Mouse (Mus musculus): ENCODE results near the gene Ctrl. TPM values are rescaled to one million over a fixed set of nuclear protein-coding genes. Genes with fewer than 3 reads are reported as not detected.

The Ctrl gene
- total RNA-seq, 2 experiments from 2014 or later, result 1.5 to 2.6 TPM

DNA sequence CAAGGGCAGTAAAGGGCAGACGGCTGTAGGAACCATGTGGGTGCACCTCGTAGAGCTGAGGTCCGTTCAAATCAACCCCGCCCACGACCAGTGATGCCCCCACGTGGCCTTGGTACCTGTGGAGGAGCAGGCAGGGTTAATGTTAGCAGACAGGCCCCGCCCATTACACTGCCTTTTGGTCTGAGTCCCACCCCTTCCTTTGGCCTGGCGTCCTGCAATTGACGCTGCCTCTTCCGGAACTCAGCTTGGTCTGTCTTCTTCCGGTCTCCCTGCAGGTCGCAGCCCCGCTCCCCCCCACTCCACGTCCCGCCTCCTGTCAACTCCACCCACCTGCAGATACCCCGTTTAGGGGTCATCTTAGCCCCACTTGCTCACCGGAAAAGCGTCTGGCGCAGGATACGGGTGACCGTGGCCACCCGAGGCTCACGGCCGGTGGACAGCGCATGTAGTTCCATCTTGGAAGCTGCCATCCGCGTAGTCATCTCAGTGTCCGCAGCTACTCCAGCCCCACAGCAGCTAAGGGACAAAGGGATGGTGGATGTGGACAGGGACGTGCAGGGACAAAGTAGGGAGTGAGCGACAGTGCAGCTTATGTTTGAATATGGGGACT is 3.3 kb upstream of the Ctrl start:
- TF ChIP-seq CTCF (IDR thresholded peaks at IDR 0.05), result no peak
- peak overlapping the region; percentile 70 for H3K4me3 ChIP-seq
- H3K27ac ChIP-seq, result peak overlapping the region; percentile 98
- peak; percentile 84 to 86 for DNase-seq (ENCODE audit: extremely low spot score in 1 of 2, low spot score in 2 of 2)
- intact Hi-C loops (cut with DNase I), result no loop called here

DNA sequence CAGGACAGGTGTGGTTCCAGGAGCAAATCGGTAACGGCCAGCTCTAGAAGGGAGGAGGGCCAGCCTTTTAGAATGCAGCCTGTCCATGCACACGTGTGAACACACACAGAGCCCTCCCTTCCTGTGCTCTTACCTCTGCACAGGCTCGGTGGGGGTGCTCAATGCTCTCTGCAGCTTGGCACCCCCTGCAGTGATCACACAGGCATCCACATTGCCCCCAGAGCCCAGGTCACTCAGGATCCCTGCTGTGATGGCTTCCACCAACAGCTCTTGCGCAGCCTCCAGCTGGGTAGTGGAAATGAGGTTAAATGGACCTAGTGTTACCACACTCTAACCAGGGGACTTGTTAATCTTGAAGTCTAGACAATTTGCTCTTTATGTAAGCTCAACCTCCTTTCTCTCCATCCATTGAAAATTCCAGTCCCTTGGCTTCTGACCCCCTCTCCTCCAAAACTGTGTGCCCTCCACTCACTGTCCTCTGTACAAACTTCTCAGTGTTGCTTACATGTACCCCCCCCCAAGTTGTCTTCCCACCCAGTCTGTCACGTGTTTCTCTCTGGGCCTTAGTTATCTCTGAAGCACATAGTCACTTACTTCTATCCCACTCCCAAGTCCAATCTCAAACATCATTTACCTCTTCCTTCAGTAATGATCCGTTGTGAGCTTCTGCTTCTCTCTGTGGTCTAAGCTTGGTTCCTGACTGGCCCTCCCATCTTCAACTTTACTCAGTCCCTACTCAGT is 2.4 kb upstream of the Ctrl start:
- no peak for TF ChIP-seq CTCF (IDR thresholded peaks at IDR 0.05)
- intact Hi-C loops (cut with DNase I), result no loop called here
- DNase-seq (ENCODE audit: extremely low spot score in 1 of 2, low spot score in 2 of 2), result no peak
- Histone ChIP-seq H3K27ac (peak overlapping the region; percentile 98), H3K4me3 (peak overlapping the region; percentile 70)

DNA sequence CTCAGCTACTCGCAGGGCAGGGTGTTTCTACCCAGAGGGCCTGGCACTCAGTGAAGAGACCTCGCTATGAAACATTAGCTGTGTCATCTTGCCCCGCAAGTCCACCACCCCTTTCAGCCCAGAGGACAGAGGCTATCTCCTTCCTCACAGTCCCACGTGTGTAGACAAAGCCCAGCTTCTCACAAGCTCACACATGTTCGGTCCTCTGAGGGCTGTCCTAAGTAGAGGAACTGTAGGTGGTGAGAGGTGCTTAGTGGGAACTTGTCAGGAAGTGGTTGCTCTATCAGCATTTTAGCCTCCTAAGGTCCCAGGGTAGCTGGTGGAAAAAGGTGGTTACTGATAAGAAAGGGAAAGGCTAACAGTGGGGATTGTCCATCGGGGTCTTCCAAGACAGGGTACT is 1.4 kb upstream of the Ctrl start:
- intact Hi-C loops (cut with DNase I), result no loop called here
- no peak for TF ChIP-seq CTCF (IDR thresholded peaks at IDR 0.05)

DNA sequence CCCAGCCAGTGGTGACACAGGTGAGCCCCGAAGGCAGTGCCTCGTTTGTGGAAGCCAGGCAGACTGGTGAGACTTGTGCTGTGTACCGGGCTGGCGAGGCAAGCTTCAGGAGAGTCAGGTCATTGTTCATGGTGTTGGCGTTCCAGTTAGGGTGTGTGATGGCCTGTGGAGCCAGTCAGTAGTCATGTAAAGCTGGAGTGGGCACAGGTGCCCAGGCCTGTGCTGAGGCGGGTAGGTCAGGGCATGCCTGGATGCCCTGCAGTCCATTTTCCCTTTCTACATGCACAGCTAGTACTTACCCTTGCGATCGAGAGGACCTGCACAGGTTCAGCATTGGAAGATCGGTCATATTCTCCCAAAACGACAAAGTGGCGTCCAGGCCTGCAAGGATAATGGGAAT is 1.1 kb downstream of the Ctrl start:
- no peak for DNase-seq (ENCODE audit: extremely low spot score in 1 of 2, low spot score in 2 of 2)
- TF ChIP-seq CTCF (IDR thresholded peaks at IDR 0.05), result no peak
- H3K4me3 ChIP-seq, result no peak overlapping the region
- H3K27ac ChIP-seq, result no peak overlapping the region
- intact Hi-C loops (cut with DNase I), result no loop called here

More for the DNA sequence above, 1.4 kb upstream of the Ctrl start:
- Histone ChIP-seq H3K27ac (no peak overlapping the region), H3K4me3 (no peak overlapping the region)
- DNase-seq (ENCODE audit: extremely low spot score in 1 of 2, low spot score in 2 of 2), result no peak

DNA sequence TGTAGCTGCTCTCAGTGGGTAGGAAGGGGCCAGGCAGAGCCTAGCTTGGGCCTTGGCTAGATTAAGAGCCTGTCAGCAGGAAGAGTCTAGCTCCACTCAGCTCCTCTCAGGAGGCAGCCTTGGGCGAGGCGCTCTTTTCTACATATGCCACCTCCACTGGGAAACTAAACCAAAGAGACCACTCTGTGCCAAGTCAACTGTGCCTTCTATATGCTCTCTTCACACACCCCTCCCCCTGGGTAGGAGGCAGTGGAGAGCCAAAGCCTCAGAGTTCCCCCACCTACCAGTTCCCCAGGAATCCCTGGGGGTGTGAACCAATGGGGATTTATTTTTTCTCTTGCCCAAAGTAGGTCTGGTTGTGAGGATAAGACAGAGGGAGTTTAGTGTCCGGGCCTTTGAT is 2.4 kb downstream of the Ctrl start:
- DNase-seq (ENCODE audit: extremely low spot score in 1 of 2, low spot score in 2 of 2), result no peak
- TF ChIP-seq CTCF (IDR thresholded peaks at IDR 0.05), result no peak
- intact Hi-C loops (cut with DNase I), result loop anchor here (2.0 kb wide), 3 partner anchors 38 to 96 kb away; partner anchors contain the start of genes Nrn1l and Thap11
- Histone ChIP-seq H3K4me3 (no peak overlapping the region), H3K27ac (peak overlapping the region; percentile 82)

DNA sequence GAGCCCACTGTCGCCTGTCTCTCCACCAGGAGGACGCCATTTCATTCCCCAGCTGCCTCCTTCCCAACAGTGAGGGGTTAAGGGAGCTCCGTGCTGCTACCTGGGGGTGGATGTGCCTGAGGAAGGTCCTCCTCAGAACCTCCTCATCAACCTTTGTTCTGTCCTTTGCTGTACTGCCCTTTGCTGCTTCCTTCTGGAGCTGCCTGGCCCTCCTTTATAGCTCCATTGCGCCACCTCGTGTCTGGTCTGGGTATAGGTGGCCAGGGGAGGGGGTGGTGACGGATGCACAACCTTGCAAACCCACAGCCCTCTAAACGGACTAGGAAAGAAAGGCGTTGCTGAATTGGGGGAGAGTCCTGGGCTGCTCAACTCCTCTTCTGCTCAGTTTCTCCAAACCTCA is 3.1 kb downstream of the Ctrl start:
- intact Hi-C loops (cut with DNase I), result loop anchor here (1.0 to 2.0 kb wide), 4 partner anchors 38 to 216 kb away; partner anchors contain the start of genes Nrn1l and Thap11
- H3K27ac ChIP-seq, result peak overlapping the region; percentile 82

DNA sequence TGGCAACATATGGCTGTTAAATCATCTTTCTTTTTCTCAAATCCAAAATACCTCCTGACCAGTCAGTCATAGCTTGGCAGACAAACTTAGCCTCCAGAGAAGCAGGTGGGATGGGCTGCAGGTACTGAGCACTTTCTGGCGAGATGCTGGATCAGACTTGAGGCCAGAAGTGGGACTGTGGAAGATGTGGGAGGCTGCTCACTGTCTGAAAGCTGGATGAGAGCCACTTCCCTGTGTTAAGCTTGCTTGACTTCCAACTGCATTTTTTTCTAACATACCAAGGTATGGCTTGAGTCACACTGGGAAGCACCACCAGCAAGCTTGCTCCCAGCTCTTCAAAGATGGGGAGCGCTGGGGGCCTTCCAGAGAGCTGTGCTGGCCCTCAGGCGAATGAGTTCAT is 8.5 kb downstream of the Ctrl start:
- no peak for DNase-seq (ENCODE audit: extremely low spot score in 1 of 2, low spot score in 2 of 2)
- no peak for TF ChIP-seq CTCF (IDR thresholded peaks at IDR 0.05)
- intact Hi-C loops (cut with DNase I), result no loop called here
- peak overlapping the region; percentile 80 for H3K27ac ChIP-seq
- H3K4me3 ChIP-seq, result no peak overlapping the region

More for the DNA sequence above, 3.1 kb downstream of the Ctrl start:
- H3K4me3 ChIP-seq, result no peak overlapping the region
- TF ChIP-seq CTCF (IDR thresholded peaks at IDR 0.05), result peak; percentile 92
- peak; percentile 74 to 92 for DNase-seq (ENCODE audit: extremely low spot score in 1 of 2, low spot score in 2 of 2)

DNA sequence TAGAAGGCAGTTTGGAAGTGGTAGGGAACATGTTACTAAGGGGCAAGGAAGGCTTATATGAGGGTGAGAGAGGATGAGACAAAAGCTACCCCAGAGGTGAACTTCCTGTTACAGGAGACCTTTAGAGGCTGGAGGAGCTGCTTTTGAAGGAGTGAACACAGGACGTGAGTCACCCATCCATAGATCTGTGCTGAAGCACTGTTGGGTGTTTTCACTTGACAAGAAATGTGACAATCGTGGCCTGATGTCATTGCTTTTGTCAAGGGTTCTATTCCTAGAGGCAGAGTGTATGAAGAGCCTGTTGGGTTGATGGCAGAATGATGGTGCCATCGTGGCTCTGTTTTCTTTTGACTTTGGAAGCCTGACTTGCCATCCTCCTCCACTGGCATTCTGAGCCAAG is 14.3 kb downstream of the Ctrl start:
- intact Hi-C loops (cut with DNase I), result no loop called here
- DNase-seq (ENCODE audit: extremely low spot score in 1 of 2, low spot score in 2 of 2), result peak in 1 of 2 experiments; percentile 20

DNA sequence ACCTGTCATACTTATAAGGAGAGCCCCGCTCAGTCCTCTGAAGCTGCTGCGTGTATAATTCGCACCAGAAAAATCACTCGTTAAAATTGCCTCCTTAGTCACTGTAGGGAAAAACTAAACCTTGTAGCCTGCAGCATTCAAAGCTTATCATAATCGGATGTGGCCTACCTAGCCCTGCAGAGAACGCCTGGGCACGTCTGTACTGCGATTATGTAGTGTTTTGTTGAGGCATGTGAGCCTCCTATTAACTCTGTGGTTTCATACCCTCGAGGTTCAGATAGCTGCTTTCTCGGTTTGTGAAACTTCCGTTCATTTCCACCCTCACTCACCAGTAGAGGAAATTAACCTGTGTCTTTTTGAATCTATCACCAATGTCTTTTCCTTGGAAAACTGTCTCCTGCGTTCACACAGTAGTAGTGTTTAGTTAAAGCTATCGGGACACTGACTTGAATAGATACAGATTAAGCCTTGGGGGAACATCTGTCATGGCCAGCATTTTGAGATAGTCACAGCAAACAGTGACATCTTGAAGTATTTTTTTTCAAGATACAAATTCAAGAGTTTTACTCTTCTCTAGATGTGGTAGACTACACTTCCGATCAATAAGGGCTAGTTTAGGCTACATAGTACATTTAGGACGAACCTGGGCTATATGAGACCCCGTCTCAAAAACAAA is 32.6 kb downstream of the Ctrl start:
- no peak for TF ChIP-seq CTCF (IDR thresholded peaks at IDR 0.05)
- Histone ChIP-seq H3K4me3 (peak overlapping the region; percentile 98), H3K27ac (peak overlapping the region; percentile 97)
- no peak for DNase-seq (ENCODE audit: extremely low spot score in 1 of 2, low spot score in 2 of 2)
- intact Hi-C loops (cut with DNase I), result loop anchor here (2.0 kb wide), 1 partner anchor 110 kb away; the partner anchor contains the start of gene Ddx28

More for the DNA sequence above, 14.3 kb downstream of the Ctrl start:
- H3K4me3 ChIP-seq, result no peak overlapping the region
- no peak for TF ChIP-seq CTCF (IDR thresholded peaks at IDR 0.05)
- peak overlapping the region; percentile 38; the same call in 1 of the 2 replicates for H3K27ac ChIP-seq

DNA sequence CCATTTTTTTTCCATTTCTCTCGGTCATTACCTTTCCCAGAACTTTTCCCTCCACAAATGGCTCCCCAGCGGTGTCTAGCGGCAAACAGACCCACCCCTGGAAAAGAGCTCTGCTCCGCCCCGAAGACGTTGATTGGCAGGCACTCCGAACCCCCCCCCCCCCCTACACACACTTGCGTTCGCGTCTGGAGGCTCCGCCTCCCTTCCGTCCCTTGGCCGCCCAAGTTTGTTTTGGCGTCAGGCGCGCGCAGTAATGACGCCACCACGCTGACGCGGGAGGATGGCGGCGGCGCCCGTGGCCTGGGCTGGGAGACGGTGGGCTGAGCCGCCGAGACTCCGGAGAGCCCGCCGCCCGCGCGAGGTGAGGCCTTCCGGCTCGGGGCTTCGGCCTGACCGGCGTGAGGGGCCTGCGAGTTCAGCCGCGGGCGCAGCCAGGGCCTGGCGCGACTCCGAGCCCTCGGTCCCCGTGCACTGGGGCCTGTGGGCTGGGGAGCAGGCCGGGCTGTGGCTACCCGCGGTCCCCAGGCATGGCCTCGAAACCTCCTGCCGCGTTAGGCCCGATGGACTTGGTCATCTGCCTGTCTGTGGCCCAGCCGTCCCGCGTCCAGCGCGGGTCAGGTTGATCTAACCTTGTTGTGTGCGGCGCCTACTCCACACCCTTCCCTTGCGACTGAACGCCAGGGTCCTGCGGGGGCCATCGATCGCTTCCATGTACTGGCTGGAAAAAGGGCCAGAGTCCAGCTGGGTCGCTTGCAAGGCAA is 33.3 kb downstream of the Ctrl start, which contains the start of gene Pskh1:
TSS of gene Pskh1 (plus strand) at position 262 of the 761 bp plus-strand sequence.
- Histone ChIP-seq H3K4me3 (peak within 1 kb of the TSS; percentile 98), H3K27ac (peak within 1 kb of the TSS; percentile 97)
- DNase-seq (ENCODE audit: extremely low spot score in 1 of 2, low spot score in 2 of 2), result peak; percentile 92 to 96
- TF ChIP-seq CTCF (IDR thresholded peaks at IDR 0.05), result no peak
- intact Hi-C loops (cut with DNase I), result loop anchor here (2.0 kb wide), 1 partner anchor 110 kb away; the partner anchor contains the start of gene Ddx28

DNA sequence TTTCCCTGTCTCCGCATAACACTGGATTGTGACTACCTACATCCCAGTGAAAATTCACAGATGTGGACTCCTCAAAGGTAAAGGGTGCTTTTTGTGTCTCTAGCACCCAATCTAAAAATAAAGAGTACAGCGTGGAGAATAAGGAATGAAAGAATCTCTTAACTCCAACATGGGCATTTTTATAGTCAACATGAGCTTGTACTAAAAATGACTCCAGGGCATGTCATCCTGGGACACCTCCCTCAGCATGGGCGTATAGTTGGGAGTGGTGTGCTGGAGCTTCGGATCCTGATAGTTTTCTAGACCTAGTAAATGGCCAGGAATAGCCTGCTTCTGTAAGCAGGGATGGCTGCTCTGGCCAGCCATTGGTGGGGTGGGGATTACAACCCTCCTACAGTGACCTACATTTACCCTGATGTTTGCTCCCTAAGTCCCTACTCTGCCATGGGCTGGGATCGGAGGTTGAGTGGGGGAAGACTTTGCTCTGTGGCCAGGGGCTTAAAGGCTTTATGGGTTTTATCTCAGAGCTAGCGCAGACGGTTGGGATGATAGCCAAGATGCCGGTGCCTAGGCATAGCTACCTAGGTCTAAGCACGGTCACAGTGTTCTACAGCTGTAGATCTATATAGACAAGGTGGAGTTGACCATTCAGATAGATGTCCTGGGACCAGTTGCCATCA is 35.7 kb downstream of the Ctrl start:
- no peak overlapping the region for H3K27ac ChIP-seq
- no peak overlapping the region for H3K4me3 ChIP-seq
- no peak for DNase-seq (ENCODE audit: extremely low spot score in 1 of 2, low spot score in 2 of 2)
- intact Hi-C loops (cut with DNase I), result no loop called here
- TF ChIP-seq CTCF (IDR thresholded peaks at IDR 0.05), result no peak

Measured in left cerebral cortex, adult 2 months (tissue).